Mouse (Mus musculus) cerebellum, adult 11 months (tissue): ENCODE data around the gene Bpi.

Experiments used
- DNase-seq: peaks from one replicate; pipeline ENCODE4 v3.0.0; 2022

The Bpi gene

GRCm38 (mm10) chr2:158243129-158243870 is 14.6 kb upstream of the Bpi start:
- peak; percentile 36 for DNase-seq

GRCm38 (mm10) chr2:158245072-158245817 is 12.6 kb upstream of the Bpi start:
- DNase-seq = no peak

GRCm38 (mm10) chr2:158247852-158248251 is 10.0 kb upstream of the Bpi start:
- DNase-seq = no peak

- DNase-seq = no peak
Observed at GRCm38 (mm10) chr2:158248318-158248717, 9.6 kb upstream of the Bpi start.

- DNase-seq = no peak
Observed at GRCm38 (mm10) chr2:158250558-158250957, 7.3 kb upstream of the Bpi start.

- no peak for DNase-seq
Observed at GRCm38 (mm10) chr2:158253806-158254205, 4.1 kb upstream of the Bpi start.

- no peak for DNase-seq
Observed at GRCm38 (mm10) chr2:158256894-158257293, 1.0 kb upstream of the Bpi start.

GRCm38 (mm10) chr2:158258781-158259180 is 887 bp downstream of the Bpi start:
- DNase-seq = peak; percentile 71

- no peak for DNase-seq
Observed at GRCm38 (mm10) chr2:158259498-158259897, 1.6 kb downstream of the Bpi start.

- DNase-seq = no peak
Observed at GRCm38 (mm10) chr2:158264877-158265276, 7.0 kb downstream of the Bpi start.

- no peak for DNase-seq
Observed at GRCm38 (mm10) chr2:158270017-158270416, 12.1 kb downstream of the Bpi start.

- DNase-seq = no peak
Observed at GRCm38 (mm10) chr2:158273646-158274045, 15.8 kb downstream of the Bpi start.

GRCm38 (mm10) chr2:158275349-158275748 is 17.5 kb downstream of the Bpi start:
- no peak for DNase-seq

GRCm38 (mm10) chr2:158275811-158276210 is 17.9 kb downstream of the Bpi start:
- no peak for DNase-seq

GRCm38 (mm10) chr2:158276451-158276850 is 18.6 kb downstream of the Bpi start:
- no peak for DNase-seq

GRCm38 (mm10) chr2:158276878-158277277 is 19.0 kb downstream of the Bpi start:
- DNase-seq = no peak

GRCm38 (mm10) chr2:158279656-158280055 is 21.8 kb downstream of the Bpi start:
- DNase-seq = no peak

GRCm38 (mm10) chr2:158281497-158282205 is 23.8 kb downstream of the Bpi start:
- DNase-seq = no peak

- DNase-seq = no peak
Observed at GRCm38 (mm10) chr2:158283136-158283535, 25.2 kb downstream of the Bpi start.

- no peak for DNase-seq
Observed at GRCm38 (mm10) chr2:158283771-158284170, 25.9 kb downstream of the Bpi start.

GRCm38 (mm10) chr2:158284571-158284970 is 26.7 kb downstream of the Bpi start:
- DNase-seq = peak; percentile 22

- no peak for DNase-seq
Observed at GRCm38 (mm10) chr2:158285655-158286054, 27.8 kb downstream of the Bpi start.

- DNase-seq = no peak
Observed at GRCm38 (mm10) chr2:158295700-158296099, 37.8 kb downstream of the Bpi start.

GRCm38 (mm10) chr2:158299203-158299602 is 41.3 kb downstream of the Bpi start:
- no peak for DNase-seq
